Mouse (Mus musculus) ES-Bruce4 (cell line): ENCODE measurements around the gene Ccl24.

Experiments
- CTCF ChIP-seq: IDR thresholded peaks from one replicate; pipeline ENCODE4 v1.8.1; 2011; ENCODE audit warnings: low read depth, low read length
- EP300 ChIP-seq: IDR thresholded peaks from 2 replicates; pipeline ENCODE4 v1.6.1; 2011; ENCODE audit warnings: low read depth, low read length; ENCODE audit not compliant: insufficient read depth
- POLR2A ChIP-seq: IDR thresholded peaks from one replicate; pipeline ENCODE4 v1.8.1; 2011; ENCODE audit warnings: low read length; ENCODE audit not compliant: insufficient read depth

DNA sequence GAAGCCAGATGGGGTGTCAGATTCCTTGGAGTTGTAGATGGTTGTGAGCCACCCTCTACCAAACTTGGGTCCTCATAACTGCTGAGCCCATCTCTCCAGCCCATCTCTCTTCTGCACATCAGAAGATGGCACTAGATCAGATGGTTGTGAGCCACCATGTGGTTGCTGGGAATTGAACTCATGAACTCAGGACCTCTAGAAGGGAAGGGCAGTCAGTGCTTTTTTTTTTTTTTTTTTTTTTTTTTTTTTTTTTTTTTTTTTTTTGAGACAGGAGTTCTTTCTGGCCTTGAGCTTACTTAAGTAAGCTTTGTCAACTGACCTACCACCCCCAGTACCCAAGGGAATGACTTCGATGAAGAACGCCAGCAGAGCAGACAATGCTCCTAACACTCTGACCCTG is 24.9 kb downstream of the Ccl24 start:
- TF ChIP-seq CTCF (no peak), EP300 (no peak), POLR2A (no peak)
